ENCODE assay signal across 19 mouse cellular contexts in the genomic region with DNA sequence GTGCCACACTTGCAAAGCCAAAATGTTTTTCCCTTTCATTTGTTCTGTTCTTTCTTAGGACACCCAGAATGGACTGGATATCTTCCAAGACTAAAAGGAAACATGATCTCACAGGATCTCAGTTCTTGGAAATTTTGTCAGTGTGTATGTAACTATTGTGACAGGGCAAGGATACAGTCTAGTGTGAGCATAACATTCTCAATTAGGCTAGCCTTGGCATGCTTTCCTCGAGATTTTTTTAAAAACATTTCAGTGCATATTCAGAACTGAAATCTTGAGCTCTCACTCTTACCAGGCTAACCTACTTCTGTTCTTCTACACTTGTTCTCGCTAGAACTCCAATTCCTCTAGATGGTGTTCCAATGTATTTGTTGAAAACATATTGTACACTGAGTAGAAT.
"Had no signal": no experiment of that assay in that cellular context is flagged by ENCODE, and none has a peak within 500 bp of the region (broad histone marks: within the 10 kb centered on the region; RNA-seq: fewer than 3 reads in every experiment).

No protein-coding gene starts in this region.

- H3K4me3 ChIP-seq: lung, embryonic 15.5 days; midbrain, embryonic 10.5 days; midbrain, embryonic 12.5 days; myocyte; neural tube, embryonic 13.5 days; neural tube, embryonic 15.5 days had no signal

- H3K27me3 ChIP-seq: lung, embryonic 15.5 days; midbrain, embryonic 12.5 days; neural tube, embryonic 13.5 days; neural tube, embryonic 15.5 days had no signal

- DNase-seq: lung, adult 2 months; lung, postnatal 10 days; lung, postnatal 4 days; midbrain, embryonic 14.5 days; retina, postnatal 1 day; right cerebral cortex, adult 18-20 months; right cerebral cortex, postnatal 25 days; right cerebral cortex, postnatal 4 days; spleen, adult 18-20 months; thymus, adult 18-20 months; thymus, postnatal 14 days; thymus, postnatal 36 days had no signal

- H3K4me2 ChIP-seq: lung, embryonic 15.5 days; midbrain, embryonic 12.5 days; neural tube, embryonic 13.5 days; neural tube, embryonic 15.5 days had no signal

- H3K4me1 ChIP-seq: lung, embryonic 15.5 days; midbrain, embryonic 10.5 days; midbrain, embryonic 12.5 days; neural tube, embryonic 13.5 days; neural tube, embryonic 15.5 days had no signal

- H3K9me3 ChIP-seq: lung, embryonic 15.5 days; midbrain, embryonic 10.5 days; midbrain, embryonic 12.5 days; neural tube, embryonic 13.5 days; neural tube, embryonic 15.5 days had no signal

- H3K9ac ChIP-seq: lung, embryonic 15.5 days; midbrain, embryonic 12.5 days; neural tube, embryonic 13.5 days; neural tube, embryonic 15.5 days had no signal

- H3K27ac ChIP-seq: lung, embryonic 15.5 days; midbrain, embryonic 10.5 days; midbrain, embryonic 12.5 days; neural tube, embryonic 13.5 days; neural tube, embryonic 15.5 days had no signal

- H3K36me3 ChIP-seq: lung, embryonic 15.5 days; midbrain, embryonic 10.5 days; midbrain, embryonic 12.5 days; neural tube, embryonic 13.5 days; neural tube, embryonic 15.5 days had no signal

- ATAC-seq: midbrain, embryonic 16.5 days had no signal
